Mouse (Mus musculus): ENCODE data around the gene Dmd. TPM values are rescaled to one million over a fixed set of nuclear protein-coding genes. Genes with fewer than 3 reads are reported as not detected.

Dmd gene
- 27.8 and 29.2 TPM in 2 replicates for polyA plus RNA-seq (2015; fragmentation: Nextera tagmentation; extraction: Ambion mirVana)

GRCm38 (mm10) chrX:82948630-82949029, at the start of gene Dmd:
Dmd (plus strand) TSS chrX:82948870.
- Histone ChIP-seq H3K9me3 (no peaks in the 10 kb centered on the region), H3K27me3 (no peaks in the 10 kb centered on the region), H3K27ac (replicated peaks) (no peak within 1 kb of the TSS), H3K9ac (replicated peaks) (no peak within 1 kb of the TSS), H3K4me3 (no peak within 1 kb of the TSS), H3K4me1 (no peaks in the 10 kb centered on the region), H3K36me3 (no peaks in the 10 kb centered on the region), H3K4me2 (replicated peaks) (no peak within 1 kb of the TSS)
- 67% methylated on average over 3 of the region's 3 CpGs for WGBS
- no peak for ATAC-seq (replicated peaks)

- H3K4me1 ChIP-seq, result no peaks in the 10 kb centered on the region
- no peak overlapping the region for H3K4me2 ChIP-seq (replicated peaks)
- H3K36me3 ChIP-seq, result no peaks in the 10 kb centered on the region
- H3K27ac ChIP-seq (replicated peaks), result no peak overlapping the region
- no peak overlapping the region for H3K9ac ChIP-seq (replicated peaks)
- no peak for ATAC-seq (replicated peaks)
- H3K4me3 ChIP-seq, result no peak overlapping the region
- H3K9me3 ChIP-seq, result no peaks in the 10 kb centered on the region
- no peaks in the 10 kb centered on the region for H3K27me3 ChIP-seq
Observed at GRCm38 (mm10) chrX:82901515-82901914, 47.2 kb upstream of the Dmd start.

- ATAC-seq (replicated peaks), result no peak
- Histone ChIP-seq H3K9ac (replicated peaks) (no peak overlapping the region), H3K4me2 (replicated peaks) (no peak overlapping the region), H3K4me3 (no peak overlapping the region), H3K36me3 (no peaks in the 10 kb centered on the region), H3K27ac (replicated peaks) (no peak overlapping the region), H3K9me3 (no peaks in the 10 kb centered on the region), H3K4me1 (no peaks in the 10 kb centered on the region), H3K27me3 (no peaks in the 10 kb centered on the region)
- WGBS, result 89% methylated on average over 1 of the region's 1 CpGs
Observed at GRCm38 (mm10) chrX:82987683-82988082, 39.0 kb downstream of the Dmd start.

GRCm38 (mm10) chrX:83050190-83050589, 101.5 kb downstream of the Dmd start:
- no peaks in the 10 kb centered on the region for H3K27me3 ChIP-seq
- H3K27ac ChIP-seq (replicated peaks), result no peak overlapping the region
- no peaks in the 10 kb centered on the region for H3K9me3 ChIP-seq
- WGBS, result 48% methylated on average over 1 of the region's 1 CpGs
- ATAC-seq (replicated peaks), result no peak
- no peaks in the 10 kb centered on the region for H3K36me3 ChIP-seq
- H3K4me2 ChIP-seq (replicated peaks), result no peak overlapping the region
- H3K4me3 ChIP-seq, result no peak overlapping the region
- no peaks in the 10 kb centered on the region for H3K4me1 ChIP-seq
- no peak overlapping the region for H3K9ac ChIP-seq (replicated peaks)

- 46% methylated on average over 2 of the region's 2 CpGs for WGBS
- Histone ChIP-seq H3K27me3 (no peaks in the 10 kb centered on the region), H3K9ac (replicated peaks) (no peak overlapping the region), H3K4me1 (no peaks in the 10 kb centered on the region), H3K9me3 (no peaks in the 10 kb centered on the region), H3K36me3 (no peaks in the 10 kb centered on the region), H3K4me2 (replicated peaks) (no peak overlapping the region), H3K4me3 (no peak overlapping the region), H3K27ac (replicated peaks) (no peak overlapping the region)
- no peak for ATAC-seq (replicated peaks)
Observed at GRCm38 (mm10) chrX:83116171-83116876, 167.7 kb downstream of the Dmd start.

GRCm38 (mm10) chrX:83117198-83117597, 168.5 kb downstream of the Dmd start:
- no peaks in the 10 kb centered on the region for H3K27me3 ChIP-seq
- ATAC-seq (replicated peaks), result peak; percentile 48; the same call in 1 of the 2 replicates
- 46% methylated on average over 2 of the region's 2 CpGs for WGBS
- no peaks in the 10 kb centered on the region for H3K4me1 ChIP-seq
- H3K4me3 ChIP-seq, result no peak overlapping the region
- no peak overlapping the region for H3K4me2 ChIP-seq (replicated peaks)
- no peaks in the 10 kb centered on the region for H3K9me3 ChIP-seq
- no peak overlapping the region for H3K9ac ChIP-seq (replicated peaks)
- no peak overlapping the region for H3K27ac ChIP-seq (replicated peaks)
- H3K36me3 ChIP-seq, result no peaks in the 10 kb centered on the region

GRCm38 (mm10) chrX:83220563-83220962, 271.9 kb downstream of the Dmd start:
- whole genome bisulfite sequencing, result 65% methylated on average over 2 of the region's 2 CpGs
- Histone ChIP-seq H3K36me3 (no peaks in the 10 kb centered on the region), H3K27ac (replicated peaks) (no peak overlapping the region)

GRCm38 (mm10) chrX:83221050-83221449, 272.4 kb downstream of the Dmd start:
- Histone ChIP-seq H3K9ac (replicated peaks) (no peak overlapping the region), H3K27me3 (no peaks in the 10 kb centered on the region), H3K9me3 (no peaks in the 10 kb centered on the region), H3K4me1 (no peaks in the 10 kb centered on the region), H3K4me2 (replicated peaks) (no peak overlapping the region), H3K4me3 (no peak overlapping the region), H3K27ac (replicated peaks) (no peak overlapping the region), H3K36me3 (no peaks in the 10 kb centered on the region)
- ATAC-seq (replicated peaks), result no peak
- WGBS, result 47% methylated on average over 1 of the region's 1 CpGs

More at GRCm38 (mm10) chrX:83220563-83220962, 271.9 kb downstream of the Dmd start:
- Histone ChIP-seq H3K4me2 (replicated peaks) (no peak overlapping the region), H3K4me1 (no peaks in the 10 kb centered on the region), H3K4me3 (no peak overlapping the region), H3K27me3 (no peaks in the 10 kb centered on the region), H3K9me3 (no peaks in the 10 kb centered on the region), H3K9ac (replicated peaks) (no peak overlapping the region)
- no peak for ATAC-seq (replicated peaks)

GRCm38 (mm10) chrX:83487598-83487997, 538.9 kb downstream of the Dmd start, which contains the start of gene Tsga8:
Tsga8 (minus strand) TSS chrX:83487924.
- Histone ChIP-seq H3K4me2 (replicated peaks) (no peak within 1 kb of the TSS), H3K4me1 (no peaks in the 10 kb centered on the region), H3K9me3 (no peaks in the 10 kb centered on the region), H3K36me3 (no peaks in the 10 kb centered on the region), H3K27me3 (no peaks in the 10 kb centered on the region), H3K4me3 (no peak within 1 kb of the TSS), H3K27ac (replicated peaks) (no peak within 1 kb of the TSS), H3K9ac (replicated peaks) (no peak within 1 kb of the TSS)
- ATAC-seq (replicated peaks), result no peak
- 95% methylated on average over 15 of the region's 15 CpGs for WGBS

- no peak overlapping the region for H3K27ac ChIP-seq (replicated peaks)
- no peaks in the 10 kb centered on the region for H3K9me3 ChIP-seq
- no peaks in the 10 kb centered on the region for H3K4me1 ChIP-seq
- H3K27me3 ChIP-seq, result no peaks in the 10 kb centered on the region
- 84% methylated on average over 1 of the region's 1 CpGs for WGBS
- ATAC-seq (replicated peaks), result no peak
- no peak overlapping the region for H3K9ac ChIP-seq (replicated peaks)
- no peak overlapping the region for H3K4me2 ChIP-seq (replicated peaks)
- H3K4me3 ChIP-seq, result no peak overlapping the region
- no peaks in the 10 kb centered on the region for H3K36me3 ChIP-seq
Observed at GRCm38 (mm10) chrX:83674998-83675397, 726.3 kb downstream of the Dmd start.

- H3K4me3 ChIP-seq, result no peak overlapping the region
- H3K9ac ChIP-seq (replicated peaks), result no peak overlapping the region
- H3K9me3 ChIP-seq, result no peaks in the 10 kb centered on the region
- H3K27me3 ChIP-seq, result no peaks in the 10 kb centered on the region
- ATAC-seq (replicated peaks), result no peak
- no peaks in the 10 kb centered on the region for H3K4me1 ChIP-seq
- H3K4me2 ChIP-seq (replicated peaks), result no peak overlapping the region
- H3K36me3 ChIP-seq, result no peaks in the 10 kb centered on the region
- no peak overlapping the region for H3K27ac ChIP-seq (replicated peaks)
Observed at GRCm38 (mm10) chrX:83686547-83686946, 737.9 kb downstream of the Dmd start.

- no peak overlapping the region for H3K4me3 ChIP-seq
- H3K9ac ChIP-seq (replicated peaks), result no peak overlapping the region
- H3K27me3 ChIP-seq, result no peaks in the 10 kb centered on the region
- H3K36me3 ChIP-seq, result no peaks in the 10 kb centered on the region
- no peaks in the 10 kb centered on the region for H3K9me3 ChIP-seq
- WGBS, result 3% methylated on average over 1 of the region's 1 CpGs
- H3K4me2 ChIP-seq (replicated peaks), result no peak overlapping the region
- no peak overlapping the region for H3K27ac ChIP-seq (replicated peaks)
- no peaks in the 10 kb centered on the region for H3K4me1 ChIP-seq
- no peak for ATAC-seq (replicated peaks)
Observed at GRCm38 (mm10) chrX:83740533-83740932, 791.9 kb downstream of the Dmd start.

All from forebrain, embryonic 15.5 days (tissue).